Mouse (Mus musculus): ENCODE results near the gene Thumpd3. TPM values are rescaled to one million over a fixed set of nuclear protein-coding genes. Genes with fewer than 3 reads are reported as not detected.

Gene Thumpd3
- polyA plus RNA-seq, 1 experiment from 2014 or later, result 24.0 TPM

GRCm38 (mm10) chr6:113099640-113100289 is 53.7 kb downstream of the Thumpd3 start:
- Histone ChIP-seq H3K4me2 (replicated peaks; ENCODE audit: low read depth, low read length) (peak overlapping the region; percentile 17; the same call in 1 of the 2 replicates), H3K4me1 (ENCODE audit: insufficient read depth, low read depth, low read length) (peaks cover 7% of the 10 kb centered on the region; the same call in 1 of the 2 replicates), H3K36me3 (ENCODE audit: insufficient read depth, low read length) (no peaks in the 10 kb centered on the region), H3K27me3 (replicated peaks; ENCODE audit: insufficient read depth, low read length) (no peaks in the 10 kb centered on the region), H3K9ac (replicated peaks; ENCODE audit: low read depth) (no peak overlapping the region), H3K27ac (ENCODE audit: low read length) (peak overlapping the region; percentile 68), H3K9me3 (ENCODE audit: low read length) (no peaks in the 10 kb centered on the region), H3K4me3 (ENCODE audit: low read depth, low read length) (no peak overlapping the region)
- ATAC-seq (peak; percentile 96), DNase-seq (ENCODE audit: low spot score) (peak; percentile 95)
- WGBS, result 10% methylated on average over 5 of the region's 5 CpGs
- no peak for TF ChIP-seq CTCF (IDR thresholded peaks at IDR 0.05)
- TF ChIP-seq EP300 (IDR thresholded peaks at IDR 0.05), result peak; percentile 29; the same call in 1 of the 2 replicates

GRCm38 (mm10) chr6:113102541-113102940 is 56.5 kb downstream of the Thumpd3 start:
- H3K27ac ChIP-seq (ENCODE audit: low read length), result no peak overlapping the region
- 50% methylated on average over 4 of the region's 4 CpGs for WGBS
- peaks cover 5% of the 10 kb centered on the region; the same call in 1 of the 2 replicates for H3K36me3 ChIP-seq (ENCODE audit: insufficient read depth, low read length)
- H3K4me2 ChIP-seq (replicated peaks; ENCODE audit: low read depth, low read length), result no peak overlapping the region
- no peak overlapping the region for H3K4me3 ChIP-seq (ENCODE audit: low read depth, low read length)
- no peak for ATAC-seq
- H3K9ac ChIP-seq (replicated peaks; ENCODE audit: low read depth), result no peak overlapping the region
- no peak for TF ChIP-seq CTCF (IDR thresholded peaks at IDR 0.05)
- no peak for TF ChIP-seq EP300 (IDR thresholded peaks at IDR 0.05)
- DNase-seq (ENCODE audit: low spot score), result no peak
- H3K9me3 ChIP-seq (ENCODE audit: low read length), result no peaks in the 10 kb centered on the region
- no peaks in the 10 kb centered on the region for H3K27me3 ChIP-seq (replicated peaks; ENCODE audit: insufficient read depth, low read length)
- peaks cover 7% of the 10 kb centered on the region; the same call in 1 of the 2 replicates for H3K4me1 ChIP-seq (ENCODE audit: insufficient read depth, low read depth, low read length)

GRCm38 (mm10) chr6:113103765-113104164 is 57.7 kb downstream of the Thumpd3 start:
- no peak for TF ChIP-seq EP300 (IDR thresholded peaks at IDR 0.05)
- peak; percentile 77 for TF ChIP-seq CTCF (IDR thresholded peaks at IDR 0.05)
- Histone ChIP-seq H3K4me1 (ENCODE audit: insufficient read depth, low read depth, low read length) (peaks cover 5% of the 10 kb centered on the region; the same call in 1 of the 2 replicates), H3K36me3 (ENCODE audit: insufficient read depth, low read length) (peaks cover 5% of the 10 kb centered on the region; the same call in 1 of the 2 replicates), H3K4me3 (ENCODE audit: low read depth, low read length) (no peak overlapping the region), H3K27me3 (replicated peaks; ENCODE audit: insufficient read depth, low read length) (no peaks in the 10 kb centered on the region), H3K9ac (replicated peaks; ENCODE audit: low read depth) (no peak overlapping the region), H3K9me3 (ENCODE audit: low read length) (no peaks in the 10 kb centered on the region), H3K27ac (ENCODE audit: low read length) (no peak overlapping the region), H3K4me2 (replicated peaks; ENCODE audit: low read depth, low read length) (no peak overlapping the region)
- ATAC-seq, result peak; percentile 53; the same call in 1 of the 2 replicates
- peak; percentile 71 for DNase-seq (ENCODE audit: low spot score)

GRCm38 (mm10) chr6:113109378-113109777 is 63.4 kb downstream of the Thumpd3 start:
- H3K36me3 ChIP-seq (ENCODE audit: insufficient read depth, low read length), result peaks cover 33% of the 10 kb centered on the region
- H3K4me2 ChIP-seq (replicated peaks; ENCODE audit: low read depth, low read length), result no peak overlapping the region
- WGBS, result 90% methylated on average over 3 of the region's 3 CpGs
- no peaks in the 10 kb centered on the region for H3K4me1 ChIP-seq (ENCODE audit: insufficient read depth, low read depth, low read length)
- H3K27me3 ChIP-seq (replicated peaks; ENCODE audit: insufficient read depth, low read length), result no peaks in the 10 kb centered on the region
- no peaks in the 10 kb centered on the region for H3K9me3 ChIP-seq (ENCODE audit: low read length)
- TF ChIP-seq CTCF (IDR thresholded peaks at IDR 0.05) (no peak), EP300 (IDR thresholded peaks at IDR 0.05) (no peak)
- no peak overlapping the region for H3K4me3 ChIP-seq (ENCODE audit: low read depth, low read length)
- ATAC-seq (no peak), DNase-seq (ENCODE audit: low spot score) (no peak)
- H3K9ac ChIP-seq (replicated peaks; ENCODE audit: low read depth), result no peak overlapping the region
- H3K27ac ChIP-seq (ENCODE audit: low read length), result no peak overlapping the region

GRCm38 (mm10) chr6:113109956-113110355 is 63.9 kb downstream of the Thumpd3 start:
- DNase-seq (ENCODE audit: low spot score), result no peak
- no peak overlapping the region for H3K4me3 ChIP-seq (ENCODE audit: low read depth, low read length)
- no peaks in the 10 kb centered on the region for H3K27me3 ChIP-seq (replicated peaks; ENCODE audit: insufficient read depth, low read length)
- H3K9me3 ChIP-seq (ENCODE audit: low read length), result no peaks in the 10 kb centered on the region
- no peak for ATAC-seq
- no peak overlapping the region for H3K27ac ChIP-seq (ENCODE audit: low read length)
- H3K9ac ChIP-seq (replicated peaks; ENCODE audit: low read depth), result no peak overlapping the region
- no peaks in the 10 kb centered on the region for H3K4me1 ChIP-seq (ENCODE audit: insufficient read depth, low read depth, low read length)
- 81% methylated on average over 7 of the region's 7 CpGs for WGBS
- no peak overlapping the region for H3K4me2 ChIP-seq (replicated peaks; ENCODE audit: low read depth, low read length)
- TF ChIP-seq CTCF (IDR thresholded peaks at IDR 0.05), result no peak
- TF ChIP-seq EP300 (IDR thresholded peaks at IDR 0.05), result no peak
- H3K36me3 ChIP-seq (ENCODE audit: insufficient read depth, low read length), result peaks cover 37% of the 10 kb centered on the region

Other genes with a start within 250 kb of the Thumpd3 start
- 0.30 and 0.35 TPM in 2 replicates for gene Srgap3, start 99.0 kb upstream of the Thumpd3 start, polyA plus RNA-seq (2015; fragmentation: Nextera tagmentation; extraction: Ambion mirVana)
- 44.2 and 44.9 TPM in 2 replicates for gene Setd5, start 31.1 kb downstream of the Thumpd3 start, polyA plus RNA-seq (2015; fragmentation: Nextera tagmentation; extraction: Ambion mirVana)
- gene Lhfpl4, start 149.2 kb downstream of the Thumpd3 start, polyA plus RNA-seq (2015; fragmentation: Nextera tagmentation; extraction: Ambion mirVana), result 0.25 and 0.39 TPM in 2 replicates
- 27.4 and 33.6 TPM in 2 replicates for gene Mtmr14, start 191.6 kb downstream of the Thumpd3 start, polyA plus RNA-seq (2015; fragmentation: Nextera tagmentation; extraction: Ambion mirVana)
- not detected in 2 replicates for gene Cpne9, start 236.1 kb downstream of the Thumpd3 start, polyA plus RNA-seq (2015; fragmentation: Nextera tagmentation; extraction: Ambion mirVana)

Measured in lung, postnatal 0 days (tissue).